Mouse (Mus musculus): ENCODE results near the gene Slc7a6. TPM values are rescaled to one million over a fixed set of nuclear protein-coding genes. Genes with fewer than 3 reads are reported as not detected.

The Slc7a6 gene
- polyA plus RNA-seq, 2 experiments = 3.8 to 8.2 TPM

GRCm38 (mm10) chr8:106231536-106231935, 62.9 kb downstream of the Slc7a6 start:
- WGBS (ENCODE audit: insufficient replicate concordance) = 70% methylated on average over 7 of the region's 7 CpGs
- DNase-seq (ENCODE audit: low read depth in 3 of 3, low spot score in 3 of 3) (no peak), ATAC-seq (ENCODE audit: insufficient read depth) (no peak)
- Histone ChIP-seq H3K4me2 (ENCODE audit: low read depth) (no peak overlapping the region), H3K4me3 (ENCODE audit: insufficient read depth in 1 of 2, low read depth in 2 of 2, low read length in 2 of 2) (no peak overlapping the region), H3K4me1 (replicated peaks; ENCODE audit: control insufficient read depth in 2 of 2, insufficient read depth in 2 of 2, low read length in 1 of 2) (no peaks in the 10 kb centered on the region), H3K36me3 (replicated peaks; ENCODE audit: control insufficient read depth, insufficient read depth, low read depth) (peaks cover 5% of the 10 kb centered on the region), H3K9me3 (ENCODE audit: control insufficient read depth, low read length) (no peaks in the 10 kb centered on the region), H3K27ac (no peak overlapping the region), H3K9ac (replicated peaks) (no peak overlapping the region), H3K27me3 (ENCODE audit: control insufficient read depth, insufficient read depth, low read length) (no peaks in the 10 kb centered on the region)
- no peak for TF ChIP-seq EP300 (IDR thresholded peaks at IDR 0.05; ENCODE audit: low read depth)
- TF ChIP-seq CTCF (IDR thresholded peaks at IDR 0.05; ENCODE audit: low read depth) = no peak

GRCm38 (mm10) chr8:106232751-106233150, 64.1 kb downstream of the Slc7a6 start:
- Histone ChIP-seq H3K27me3 (ENCODE audit: control insufficient read depth, insufficient read depth, low read length) (no peaks in the 10 kb centered on the region), H3K36me3 (replicated peaks; ENCODE audit: control insufficient read depth, insufficient read depth, low read depth) (peaks cover 3% of the 10 kb centered on the region), H3K9me3 (ENCODE audit: control insufficient read depth, low read length) (no peaks in the 10 kb centered on the region), H3K4me2 (ENCODE audit: low read depth) (no peak overlapping the region), H3K9ac (replicated peaks) (no peak overlapping the region), H3K27ac (no peak overlapping the region), H3K4me3 (ENCODE audit: insufficient read depth in 1 of 2, low read depth in 2 of 2, low read length in 2 of 2) (no peak overlapping the region), H3K4me1 (replicated peaks; ENCODE audit: control insufficient read depth in 2 of 2, insufficient read depth in 2 of 2, low read length in 1 of 2) (no peaks in the 10 kb centered on the region)
- TF ChIP-seq EP300 (IDR thresholded peaks at IDR 0.05; ENCODE audit: low read depth) (no peak), CTCF (IDR thresholded peaks at IDR 0.05; ENCODE audit: low read depth) (0 out of 2 replicates have a peak, but pooled peaks have one; percentile 5)
- 62% methylated on average over 3 of the region's 3 CpGs for WGBS (ENCODE audit: insufficient replicate concordance)
- ATAC-seq (ENCODE audit: insufficient read depth) (no peak), DNase-seq (ENCODE audit: low read depth in 3 of 3, low spot score in 3 of 3) (no peak)

GRCm38 (mm10) chr8:106234567-106235261, 66.1 kb downstream of the Slc7a6 start:
- TF ChIP-seq EP300 (IDR thresholded peaks at IDR 0.05; ENCODE audit: low read depth) (no peak), CTCF (IDR thresholded peaks at IDR 0.05; ENCODE audit: low read depth) (no peak)
- WGBS (ENCODE audit: insufficient replicate concordance) = 84% methylated on average over 17 of the region's 17 CpGs
- no peak overlapping the region for H3K9ac ChIP-seq (replicated peaks)
- no peak overlapping the region for H3K4me2 ChIP-seq (ENCODE audit: low read depth)
- no peak overlapping the region for H3K4me3 ChIP-seq (ENCODE audit: insufficient read depth in 1 of 2, low read depth in 2 of 2, low read length in 2 of 2)
- no peak overlapping the region for H3K27ac ChIP-seq
- H3K27me3 ChIP-seq (ENCODE audit: control insufficient read depth, insufficient read depth, low read length) = no peaks in the 10 kb centered on the region
- H3K4me1 ChIP-seq (replicated peaks; ENCODE audit: control insufficient read depth in 2 of 2, insufficient read depth in 2 of 2, low read length in 1 of 2) = no peaks in the 10 kb centered on the region
- ATAC-seq (ENCODE audit: insufficient read depth) = no peak
- no peak for DNase-seq (ENCODE audit: low read depth in 3 of 3, low spot score in 3 of 3)
- H3K9me3 ChIP-seq (ENCODE audit: control insufficient read depth, low read length) = no peaks in the 10 kb centered on the region
- peaks cover 5% of the 10 kb centered on the region; the same call in 1 of the 2 replicates for H3K36me3 ChIP-seq (replicated peaks; ENCODE audit: control insufficient read depth, insufficient read depth, low read depth)

GRCm38 (mm10) chr8:106237106-106237505, 68.4 kb downstream of the Slc7a6 start:
- no peak for TF ChIP-seq CTCF (IDR thresholded peaks at IDR 0.05; ENCODE audit: low read depth)
- no peak for TF ChIP-seq EP300 (IDR thresholded peaks at IDR 0.05; ENCODE audit: low read depth)
- WGBS (ENCODE audit: insufficient replicate concordance) = 80% methylated on average over 5 of the region's 5 CpGs
- no peak for ATAC-seq (ENCODE audit: insufficient read depth)

More at GRCm38 (mm10) chr8:106237106-106237505, 68.4 kb downstream of the Slc7a6 start:
- no peak overlapping the region for H3K4me2 ChIP-seq (ENCODE audit: low read depth)
- H3K9me3 ChIP-seq (ENCODE audit: control insufficient read depth, low read length) = no peaks in the 10 kb centered on the region
- no peak for DNase-seq (ENCODE audit: low read depth in 3 of 3, low spot score in 3 of 3)
- H3K27ac ChIP-seq = no peak overlapping the region
- no peak overlapping the region for H3K4me3 ChIP-seq (ENCODE audit: insufficient read depth in 1 of 2, low read depth in 2 of 2, low read length in 2 of 2)
- no peaks in the 10 kb centered on the region for H3K27me3 ChIP-seq (ENCODE audit: control insufficient read depth, insufficient read depth, low read length)
- H3K36me3 ChIP-seq (replicated peaks; ENCODE audit: control insufficient read depth, insufficient read depth, low read depth) = peaks cover 7% of the 10 kb centered on the region
- H3K4me1 ChIP-seq (replicated peaks; ENCODE audit: control insufficient read depth in 2 of 2, insufficient read depth in 2 of 2, low read length in 1 of 2) = no peaks in the 10 kb centered on the region
- no peak overlapping the region for H3K9ac ChIP-seq (replicated peaks)

Other genes starting within 250 kb of the Slc7a6 start
- gene Ctrl, start 235.0 kb upstream of the Slc7a6 start, polyA plus RNA-seq (2012; rRNA removed) = 1.0 and 1.1 TPM in 2 replicates
- 0.27 and 0.39 TPM in 2 replicates for gene Ctrl, start 235.0 kb upstream of the Slc7a6 start, polyA plus RNA-seq (2014; fragmentation: Nextera tagmentation; extraction: Ambion mirVana)
- 49.8 and 51.8 TPM in 2 replicates for gene Psmb10, start 230.4 kb upstream of the Slc7a6 start, polyA plus RNA-seq (2012; rRNA removed)
- 61.5 and 68.5 TPM in 2 replicates for gene Psmb10, start 230.4 kb upstream of the Slc7a6 start, polyA plus RNA-seq (2014; fragmentation: Nextera tagmentation; extraction: Ambion mirVana)
- 40.2 and 41.2 TPM in 2 replicates for gene Lcat, start 225.5 kb upstream of the Slc7a6 start, polyA plus RNA-seq (2012; rRNA removed)
- gene Lcat, start 225.5 kb upstream of the Slc7a6 start, polyA plus RNA-seq (2014; fragmentation: Nextera tagmentation; extraction: Ambion mirVana) = 47.0 and 50.7 TPM in 2 replicates
- gene Slc12a4, start 202.8 kb upstream of the Slc7a6 start, polyA plus RNA-seq (2012; rRNA removed) = 8.3 and 11.1 TPM in 2 replicates
- 6.9 and 8.9 TPM in 2 replicates for gene Slc12a4, start 202.8 kb upstream of the Slc7a6 start, polyA plus RNA-seq (2014; fragmentation: Nextera tagmentation; extraction: Ambion mirVana)
- gene Dpep3, start 189.4 kb upstream of the Slc7a6 start, polyA plus RNA-seq (2012; rRNA removed) = not detected in 2 replicates
- not detected in 2 replicates for gene Dpep3, start 189.4 kb upstream of the Slc7a6 start, polyA plus RNA-seq (2014; fragmentation: Nextera tagmentation; extraction: Ambion mirVana)
- 6.8 and 8.7 TPM in 2 replicates for gene Dus2, start 177.5 kb upstream of the Slc7a6 start, polyA plus RNA-seq (2012; rRNA removed)
- 9.8 and 10.5 TPM in 2 replicates for gene Dus2, start 177.5 kb upstream of the Slc7a6 start, polyA plus RNA-seq (2014; fragmentation: Nextera tagmentation; extraction: Ambion mirVana)
- not detected in 2 replicates for gene Dpep2nb, start 162.9 kb upstream of the Slc7a6 start, polyA plus RNA-seq (2012; rRNA removed)
- not detected in 2 replicates for gene Dpep2nb, start 162.9 kb upstream of the Slc7a6 start, polyA plus RNA-seq (2014; fragmentation: Nextera tagmentation; extraction: Ambion mirVana)
- gene Ddx28, start 157.0 kb upstream of the Slc7a6 start, polyA plus RNA-seq (2012; rRNA removed) = 6.6 and 6.8 TPM in 2 replicates
- 9.1 and 9.4 TPM in 2 replicates for gene Ddx28, start 157.0 kb upstream of the Slc7a6 start, polyA plus RNA-seq (2014; fragmentation: Nextera tagmentation; extraction: Ambion mirVana)
- 10.2 TPM in 2 replicates for gene Nfatc3, start 110.0 kb upstream of the Slc7a6 start, polyA plus RNA-seq (2012; rRNA removed)
- gene Nfatc3, start 110.0 kb upstream of the Slc7a6 start, polyA plus RNA-seq (2014; fragmentation: Nextera tagmentation; extraction: Ambion mirVana) = 2.6 and 2.7 TPM in 2 replicates
- 6.7 and 7.7 TPM in 2 replicates for gene Esrp2, start 31.9 kb upstream of the Slc7a6 start, polyA plus RNA-seq (2012; rRNA removed)
- 6.6 and 7.0 TPM in 2 replicates for gene Esrp2, start 31.9 kb upstream of the Slc7a6 start, polyA plus RNA-seq (2014; fragmentation: Nextera tagmentation; extraction: Ambion mirVana)
- 2.8 and 2.9 TPM in 2 replicates for gene Pla2g15, start 18.5 kb upstream of the Slc7a6 start, polyA plus RNA-seq (2012; rRNA removed)
- gene Pla2g15, start 18.5 kb upstream of the Slc7a6 start, polyA plus RNA-seq (2014; fragmentation: Nextera tagmentation; extraction: Ambion mirVana) = 2.5 TPM in 2 replicates
- 10.6 and 13.3 TPM in 2 replicates for gene Slc7a6os, start 42.1 kb downstream of the Slc7a6 start, polyA plus RNA-seq (2012; rRNA removed)
- 8.9 and 10.2 TPM in 2 replicates for gene Slc7a6os, start 42.1 kb downstream of the Slc7a6 start, polyA plus RNA-seq (2014; fragmentation: Nextera tagmentation; extraction: Ambion mirVana)
- gene Prmt7, start 42.1 kb downstream of the Slc7a6 start, polyA plus RNA-seq (2012; rRNA removed) = 10.2 and 11.1 TPM in 2 replicates
- 19.1 and 21.2 TPM in 2 replicates for gene Prmt7, start 42.1 kb downstream of the Slc7a6 start, polyA plus RNA-seq (2014; fragmentation: Nextera tagmentation; extraction: Ambion mirVana)
- 0.22 and 0.34 TPM in 2 replicates for gene Smpd3, start 169.1 kb downstream of the Slc7a6 start, polyA plus RNA-seq (2012; rRNA removed)
- gene Smpd3, start 169.1 kb downstream of the Slc7a6 start, polyA plus RNA-seq (2014; fragmentation: Nextera tagmentation; extraction: Ambion mirVana) = 0.34 and 0.38 TPM in 2 replicates
- 1.2 and 1.9 TPM in 2 replicates for gene Zfp90, start 246.5 kb downstream of the Slc7a6 start, polyA plus RNA-seq (2012; rRNA removed)
- 1.9 and 2.4 TPM in 2 replicates for gene Zfp90, start 246.5 kb downstream of the Slc7a6 start, polyA plus RNA-seq (2014; fragmentation: Nextera tagmentation; extraction: Ambion mirVana)

Measured in liver, embryonic 14.5 days (tissue).